Mouse (Mus musculus) neural tube, embryonic 12.5 days (tissue): ENCODE data around the gene Ptprn2. TPM values are rescaled to one million over a fixed set of nuclear protein-coding genes. Genes with fewer than 3 reads are reported as not detected.
"Not testable (repeated sequence)": the region's sequence is repeated elsewhere in the genome, so short reads cannot be mapped to it uniquely, and the experiment has no call there.

Source experiments
- ATAC-seq: fragments of 200-750 bp; cut with Nextera tagmentation; 2 replicates; pipeline ENCODE4 v1.8.0; 2017; ENCODE audit warnings: low read depth, mild to moderate bottlenecking, moderate TSS enrichment, moderate library complexity; ENCODE audit not compliant: low FRiP score
- H3K27ac ChIP-seq: fragments of 300-500 bp; sonication (generic); 2 replicates; pipeline ENCODE4 v1.5.1; 2016
- H3K27me3 ChIP-seq: fragments of 300-500 bp; sonication (generic); replicated peaks from 2 replicates; pipeline ENCODE4 v1.6.1; 2016; ENCODE audit warnings: mild to moderate bottlenecking
- H3K36me3 ChIP-seq: fragments of 300-500 bp; sonication (generic); 2 replicates; pipeline ENCODE4 v1.6.1; 2016; ENCODE audit warnings: mild to moderate bottlenecking
- H3K4me1 ChIP-seq: fragments of 300-500 bp; sonication (generic); 2 replicates; pipeline ENCODE4 v1.6.1; 2016
- H3K4me2 ChIP-seq: fragments of 300-500 bp; sonication (generic); replicated peaks from 2 replicates; pipeline ENCODE4 v1.6.1; 2016; ENCODE audit warnings: mild to moderate bottlenecking
- H3K4me3 ChIP-seq: fragments of 300-500 bp; sonication (generic); 2 replicates; pipeline ENCODE4 v1.5.1; 2016
- H3K9ac ChIP-seq: fragments of 300-500 bp; sonication (generic); 2 replicates; pipeline ENCODE4 v1.6.1; 2016; ENCODE audit warnings: mild to moderate bottlenecking
- H3K9me3 ChIP-seq: fragments of 300-500 bp; sonication (generic); 2 replicates; pipeline ENCODE4 v1.6.1; 2016; ENCODE audit warnings: mild to moderate bottlenecking
- WGBS: fragments of 180-500 bp; shearing (Covaris S2); methylation state at CpG from one replicate; pipeline ENCODE4 v1.1.7; 2016; 5-methylcytosine and 5-hydroxymethylcytosine counted together
- polyA plus RNA-seq: library from polyadenylated mRNA; unstranded; fragments of >200 nt; fragmentation: Nextera tagmentation; extraction: Ambion mirVana; gene quantifications from 2 replicates; pipeline ENCODE4 v1.2.1, GENCODE M21; 2016

The Ptprn2 gene
- polyA plus RNA-seq, 1 experiment from 2014 or later = 4.9 TPM

DNA sequence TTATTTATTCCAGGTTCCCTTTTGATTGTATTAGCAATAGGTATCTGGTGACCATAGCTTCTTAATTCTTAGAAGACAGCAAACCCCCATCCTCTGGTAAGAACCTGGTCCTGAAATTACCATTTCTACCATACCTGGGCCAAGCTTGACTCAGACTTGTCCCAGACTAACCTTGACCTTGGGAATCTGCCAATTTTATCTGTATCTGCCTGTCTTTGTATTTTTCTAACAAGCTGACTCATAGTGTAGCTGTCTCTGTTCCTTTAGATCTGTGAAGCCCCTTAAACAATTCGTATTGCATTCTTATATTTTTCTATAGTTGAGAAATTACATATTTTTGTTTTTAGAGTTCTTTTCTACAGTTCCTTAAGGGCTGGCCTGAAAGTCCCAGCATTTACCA lies 6.7 kb upstream of the Ptprn2 start:
- H3K36me3 ChIP-seq = no peaks in the 10 kb centered on the region
- no peaks in the 10 kb centered on the region for H3K9me3 ChIP-seq
- no peaks in the 10 kb centered on the region for H3K27me3 ChIP-seq
- ATAC-seq = no peak
- H3K9ac ChIP-seq = no peak overlapping the region
- no peak overlapping the region for H3K4me2 ChIP-seq
- H3K4me1 ChIP-seq = no peaks in the 10 kb centered on the region
- WGBS = 73% methylated on average over 1 of the region's 1 CpGs
- H3K27ac ChIP-seq = no peak overlapping the region
- no peak overlapping the region for H3K4me3 ChIP-seq

DNA sequence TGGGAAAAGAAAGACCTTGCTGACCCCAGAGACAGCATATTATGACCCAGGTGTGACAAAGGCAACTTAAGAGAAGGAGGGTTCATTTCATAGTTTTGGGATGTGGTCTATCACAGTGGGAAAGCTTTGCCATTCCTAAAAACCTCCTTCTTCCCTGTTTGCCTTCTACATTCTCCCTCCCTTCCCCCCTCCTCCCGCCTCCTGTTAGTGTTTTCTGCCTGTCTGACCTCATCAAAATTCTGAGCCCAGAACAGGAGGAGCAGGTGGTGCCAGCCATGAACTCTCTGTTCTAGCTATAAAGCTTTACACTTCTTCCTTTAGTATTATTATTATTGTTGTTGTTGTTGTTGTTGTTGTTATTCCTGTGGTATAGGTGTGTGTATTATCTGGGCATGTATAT lies 3.6 kb upstream of the Ptprn2 start:
- H3K4me1 ChIP-seq = peaks cover 7% of the 10 kb centered on the region
- WGBS = 71% methylated on average over 1 of the region's 1 CpGs
- no peak overlapping the region for H3K4me2 ChIP-seq
- H3K9ac ChIP-seq = no peak overlapping the region
- no peaks in the 10 kb centered on the region for H3K36me3 ChIP-seq
- no peaks in the 10 kb centered on the region for H3K9me3 ChIP-seq
- no peak overlapping the region for H3K27ac ChIP-seq
- ATAC-seq = no peak
- H3K4me3 ChIP-seq = no peak overlapping the region
- no peaks in the 10 kb centered on the region for H3K27me3 ChIP-seq

DNA sequence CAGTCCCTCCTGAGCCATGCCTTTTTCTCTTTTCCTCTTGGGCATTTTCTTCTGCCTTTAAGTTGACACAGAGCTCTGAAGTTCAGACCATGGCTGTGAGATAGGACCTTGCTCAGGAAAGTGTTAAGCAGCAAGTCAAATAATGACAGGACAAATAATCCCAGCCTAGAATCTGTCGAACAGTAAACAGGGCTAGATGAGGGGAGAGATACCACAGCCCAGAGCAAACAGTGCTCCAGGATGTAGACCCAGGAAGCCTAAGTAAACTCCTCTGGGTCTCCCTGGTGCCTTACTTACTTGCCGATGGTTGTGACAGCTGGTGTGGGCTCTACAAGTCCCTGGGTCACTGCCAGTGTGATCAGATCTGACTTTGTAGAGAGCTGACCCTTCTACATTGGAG lies 1.9 kb upstream of the Ptprn2 start:
- no peak for ATAC-seq
- Histone ChIP-seq H3K27ac (no peak overlapping the region), H3K9ac (no peak overlapping the region), H3K27me3 (no peaks in the 10 kb centered on the region), H3K4me1 (peaks cover 7% of the 10 kb centered on the region), H3K4me2 (no peak overlapping the region), H3K9me3 (no peaks in the 10 kb centered on the region), H3K36me3 (no peaks in the 10 kb centered on the region), H3K4me3 (no peak overlapping the region)
- WGBS = 74% methylated on average over 2 of the region's 2 CpGs

DNA sequence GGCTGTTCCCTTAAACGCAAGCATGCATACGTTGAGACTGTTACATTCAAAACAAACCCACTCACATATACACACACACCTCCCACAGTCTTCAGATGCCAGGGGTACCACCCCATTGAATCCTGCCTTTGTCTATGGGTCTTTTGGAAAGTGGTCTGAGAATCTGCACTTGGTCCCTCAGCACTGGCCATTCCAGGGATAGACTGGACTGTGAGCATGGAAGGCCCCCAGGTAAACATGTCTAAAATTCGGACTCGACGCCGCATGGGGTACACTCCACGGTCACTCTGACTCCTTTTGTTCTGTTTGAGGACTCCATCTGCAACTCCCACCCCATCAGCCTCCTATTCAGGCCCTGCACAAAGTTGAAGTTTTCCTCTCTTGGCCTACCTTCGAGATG lies 529 bp upstream of the Ptprn2 start:
- Histone ChIP-seq H3K9ac (no peak overlapping the region), H3K4me2 (peak overlapping the region; percentile 95), H3K27ac (no peak overlapping the region), H3K27me3 (no peaks in the 10 kb centered on the region), H3K4me3 (peak overlapping the region; percentile 65), H3K36me3 (no peaks in the 10 kb centered on the region), H3K9me3 (no peaks in the 10 kb centered on the region), H3K4me1 (peaks cover 7% of the 10 kb centered on the region)
- ATAC-seq = peak; percentile 5
- 78% methylated on average over 8 of the region's 8 CpGs for WGBS

DNA sequence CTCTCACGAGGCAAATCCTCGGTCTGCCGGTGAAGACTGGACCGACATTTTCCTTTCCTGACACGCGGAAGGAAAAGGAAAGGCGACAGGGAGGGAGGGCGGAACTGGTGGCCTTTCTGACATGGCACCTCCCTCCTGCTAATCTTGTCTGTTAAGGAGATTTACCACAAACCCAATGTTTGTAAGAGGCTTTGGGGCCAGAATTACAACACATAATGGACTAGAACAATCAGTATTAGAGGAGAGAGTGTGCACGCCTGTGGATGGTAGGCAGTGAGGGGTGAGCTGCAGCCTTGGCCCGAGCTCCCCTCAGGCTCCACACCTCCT lies 847 bp downstream of the Ptprn2 start:
- no peaks in the 10 kb centered on the region for H3K9me3 ChIP-seq
- peak overlapping the region; percentile 71 for H3K9ac ChIP-seq
- H3K4me3 ChIP-seq = peak overlapping the region; percentile 65
- H3K4me1 ChIP-seq = peaks cover 7% of the 10 kb centered on the region
- WGBS = 3% methylated on average over 10 of the region's 10 CpGs
- H3K27ac ChIP-seq = 0 out of 2 replicates have a peak overlapping the region, but pooled peaks have one; percentile 53
- peak; percentile 15; the same call in 1 of the 2 replicates for ATAC-seq
- H3K36me3 ChIP-seq = no peaks in the 10 kb centered on the region
- peak overlapping the region; percentile 95 for H3K4me2 ChIP-seq
- no peaks in the 10 kb centered on the region for H3K27me3 ChIP-seq

DNA sequence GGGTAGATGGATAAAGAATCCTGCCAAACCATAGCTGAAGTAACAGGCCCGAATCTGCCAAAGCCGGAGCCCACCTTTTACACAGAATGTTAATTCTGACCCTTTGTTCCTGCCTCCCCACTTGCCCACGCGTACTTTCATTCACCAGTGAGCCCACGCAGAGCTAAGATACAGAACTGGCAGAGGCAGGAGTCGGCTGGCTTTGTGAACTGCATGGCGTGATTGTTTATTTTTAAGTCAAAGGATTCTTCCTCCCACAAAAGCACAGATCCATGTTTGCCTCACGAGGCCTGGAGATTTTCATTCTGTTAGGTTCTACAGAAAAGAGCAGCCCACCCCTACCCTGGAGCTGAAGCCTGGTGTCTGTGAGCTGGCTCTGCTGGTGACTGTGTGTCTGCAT lies 3.3 kb downstream of the Ptprn2 start:
- Histone ChIP-seq H3K27me3 (no peaks in the 10 kb centered on the region), H3K36me3 (no peaks in the 10 kb centered on the region), H3K4me3 (no peak overlapping the region), H3K9ac (no peak overlapping the region), H3K9me3 (no peaks in the 10 kb centered on the region), H3K4me2 (no peak overlapping the region), H3K4me1 (peaks cover 7% of the 10 kb centered on the region), H3K27ac (no peak overlapping the region)
- whole genome bisulfite sequencing = 78% methylated on average over 8 of the region's 8 CpGs
- ATAC-seq = no peak

DNA sequence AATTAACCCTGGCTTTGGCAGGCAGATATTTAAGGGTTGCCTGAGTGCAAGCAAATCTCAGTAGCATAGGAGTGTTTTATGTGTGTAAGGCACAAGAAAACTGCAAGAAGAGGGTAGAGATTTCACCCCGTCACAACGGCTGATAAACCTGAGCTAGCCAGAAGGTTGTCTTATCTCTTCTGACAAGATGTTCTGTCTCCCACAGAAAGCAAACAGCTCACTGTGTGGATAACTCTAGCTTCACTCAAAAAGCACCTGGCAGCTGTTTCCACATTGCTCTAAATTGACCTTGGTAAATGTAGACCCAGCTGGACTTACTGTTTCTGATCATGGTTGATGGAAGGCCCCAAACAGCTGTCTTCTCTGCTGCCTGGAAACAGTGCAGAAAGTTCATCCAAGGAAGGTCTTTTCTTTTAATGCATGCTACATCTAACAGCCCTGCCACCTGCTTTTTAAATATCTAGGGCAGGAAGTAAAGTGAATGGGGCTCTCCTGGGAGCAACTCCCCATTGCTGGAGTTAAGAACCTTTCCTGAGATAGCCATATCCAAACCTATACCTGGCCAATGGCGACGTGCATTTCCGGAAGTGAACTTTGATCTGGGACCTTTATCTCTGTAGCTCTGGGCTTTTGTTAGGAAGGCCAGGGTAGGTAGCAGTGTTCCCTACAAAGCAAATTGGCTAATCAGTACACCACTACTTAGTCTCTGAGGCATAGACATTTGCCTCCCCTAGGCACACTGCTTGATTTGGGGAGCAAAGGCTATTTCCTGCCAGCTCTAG lies 5.2 kb downstream of the Ptprn2 start:
- Histone ChIP-seq H3K27me3 (no peaks in the 10 kb centered on the region), H3K9me3 (no peaks in the 10 kb centered on the region), H3K9ac (no peak overlapping the region), H3K36me3 (no peaks in the 10 kb centered on the region), H3K4me1 (peaks cover 7% of the 10 kb centered on the region), H3K27ac (no peak overlapping the region), H3K4me2 (no peak overlapping the region), H3K4me3 (no peak overlapping the region)
- ATAC-seq = no peak
- WGBS = 91% methylated on average over 5 of the region's 5 CpGs

DNA sequence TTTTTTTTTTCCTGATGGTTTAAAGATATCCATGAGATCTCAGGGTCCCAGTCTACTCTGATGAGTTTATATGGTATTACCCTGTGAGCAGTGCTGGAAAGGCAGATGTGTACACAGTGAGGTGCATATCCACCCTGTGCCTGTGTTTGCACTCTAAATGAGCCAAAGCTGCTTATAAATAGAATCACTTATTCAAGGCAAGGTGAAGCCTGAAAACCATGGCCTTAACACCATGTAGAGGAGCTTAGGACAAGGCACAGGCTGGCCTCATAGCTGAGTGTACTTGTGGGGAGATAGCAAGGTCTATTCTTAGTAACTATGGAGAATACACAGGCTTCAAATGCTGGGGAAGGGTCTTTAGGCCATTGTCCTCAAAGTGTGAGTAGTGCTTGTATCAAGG lies 13.1 kb downstream of the Ptprn2 start:
- H3K27me3 ChIP-seq = no peaks in the 10 kb centered on the region
- H3K36me3 ChIP-seq = no peaks in the 10 kb centered on the region
- H3K4me3 ChIP-seq = no peak overlapping the region
- H3K27ac ChIP-seq = no peak overlapping the region
- H3K9ac ChIP-seq = no peak overlapping the region
- no peak for ATAC-seq
- H3K4me2 ChIP-seq = no peak overlapping the region
- H3K4me1 ChIP-seq = no peaks in the 10 kb centered on the region; the same call in 1 of the 2 replicates
- no peaks in the 10 kb centered on the region for H3K9me3 ChIP-seq

DNA sequence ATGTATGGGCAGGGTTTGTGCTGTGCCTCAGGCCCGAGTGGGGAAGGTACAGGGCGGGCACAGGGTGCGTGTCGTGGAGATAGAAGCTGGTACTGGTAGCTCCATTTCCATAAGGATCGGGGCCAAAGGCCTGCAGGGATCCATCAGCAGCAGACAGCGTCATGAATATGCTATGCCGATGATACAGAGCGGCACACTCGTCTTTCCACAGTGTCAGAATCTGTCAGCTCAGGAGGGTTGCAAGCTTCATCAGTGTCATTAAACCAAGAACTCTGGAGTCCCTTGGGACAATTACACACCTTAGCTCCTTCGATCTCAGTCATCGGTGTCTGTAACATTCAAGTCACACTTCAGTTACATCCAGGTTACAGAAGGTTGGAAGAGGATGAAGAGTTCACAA lies 15.1 kb downstream of the Ptprn2 start:
- Histone ChIP-seq H3K27me3 (no peaks in the 10 kb centered on the region), H3K9ac (no peak overlapping the region), H3K27ac (no peak overlapping the region), H3K36me3 (no peaks in the 10 kb centered on the region), H3K9me3 (no peaks in the 10 kb centered on the region), H3K4me2 (no peak overlapping the region), H3K4me3 (no peak overlapping the region), H3K4me1 (no peaks in the 10 kb centered on the region; the same call in 1 of the 2 replicates)
- 87% methylated on average over 11 of the region's 11 CpGs for WGBS
- no peak for ATAC-seq

DNA sequence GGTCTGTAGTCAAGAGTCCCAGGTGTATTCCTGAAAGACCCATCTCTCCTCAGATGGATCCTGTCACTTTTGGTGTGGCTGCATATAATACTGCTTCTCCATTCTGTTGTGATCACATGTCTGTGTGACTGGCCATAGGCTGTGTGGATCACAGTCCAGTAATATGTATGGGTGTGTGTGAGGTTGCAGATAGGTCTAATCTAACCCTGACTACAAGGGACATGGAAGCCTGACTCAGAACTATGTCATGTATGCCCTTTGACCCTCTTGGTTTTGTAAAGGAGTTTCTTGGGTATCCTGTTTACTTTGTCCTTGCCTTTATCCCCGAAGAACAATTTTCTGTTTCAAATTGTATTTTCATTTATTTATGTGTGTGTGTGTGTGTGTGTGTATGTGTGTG lies 27.0 kb downstream of the Ptprn2 start:
- Histone ChIP-seq H3K9me3 (no peaks in the 10 kb centered on the region), H3K36me3 (no peaks in the 10 kb centered on the region), H3K4me2 (no peak overlapping the region), H3K4me3 (no peak overlapping the region), H3K27me3 (no peaks in the 10 kb centered on the region), H3K27ac (no peak overlapping the region), H3K4me1 (no peaks in the 10 kb centered on the region), H3K9ac (no peak overlapping the region)
- 84% methylated on average over 1 of the region's 1 CpGs for WGBS
- ATAC-seq = no peak

DNA sequence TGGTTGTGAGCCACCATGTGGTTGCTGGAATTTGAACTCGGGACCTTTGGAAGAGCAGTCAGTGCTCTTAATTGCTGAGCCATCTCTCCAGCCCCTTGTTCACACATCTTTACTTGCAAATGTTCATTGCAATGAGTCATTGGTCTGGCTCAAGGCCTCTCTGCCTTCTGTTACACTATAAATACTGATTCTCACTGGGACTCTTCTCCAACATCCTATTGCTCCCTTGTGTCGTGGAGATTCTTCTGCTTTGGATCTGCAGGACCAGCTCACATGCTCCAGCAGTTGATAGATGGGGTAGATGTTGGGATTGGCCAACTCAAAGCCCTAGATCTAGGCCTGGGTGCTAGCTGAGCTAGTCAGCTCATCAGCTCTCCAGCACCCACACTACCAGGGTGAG lies 28.3 kb downstream of the Ptprn2 start:
- H3K36me3 ChIP-seq, H3K9me3 ChIP-seq, H3K4me2 ChIP-seq, H3K4me3 ChIP-seq, H3K9ac ChIP-seq, H3K27ac ChIP-seq, ATAC-seq, H3K4me1 ChIP-seq, H3K27me3 ChIP-seq: not testable (repeated sequence)
- 84% methylated on average over 2 of the region's 2 CpGs for WGBS

DNA sequence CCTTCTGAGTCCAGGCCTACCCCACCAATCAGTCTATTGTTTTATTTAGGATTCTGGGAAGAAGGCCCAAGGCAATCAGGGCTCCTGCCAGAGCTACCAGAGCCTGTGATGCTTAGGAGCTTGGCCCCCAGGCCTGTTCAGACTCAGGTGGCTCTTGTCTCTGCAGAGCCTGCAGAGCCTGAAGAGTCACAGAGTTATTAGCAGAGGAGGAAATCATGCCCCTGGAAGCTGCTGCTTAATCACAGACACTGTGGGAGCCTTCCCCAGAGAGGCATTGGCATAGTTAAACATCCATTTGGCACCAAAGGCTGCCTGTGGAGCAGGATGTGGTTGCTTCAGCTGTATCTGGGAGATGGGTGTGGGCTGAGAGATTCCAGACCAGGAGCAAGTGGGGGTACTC lies 30.3 kb downstream of the Ptprn2 start:
- Histone ChIP-seq H3K4me1 (no peaks in the 10 kb centered on the region), H3K9me3 (no peaks in the 10 kb centered on the region), H3K4me3 (no peak overlapping the region), H3K4me2 (no peak overlapping the region), H3K36me3 (no peaks in the 10 kb centered on the region), H3K27me3 (no peaks in the 10 kb centered on the region), H3K27ac (no peak overlapping the region), H3K9ac (no peak overlapping the region)
- ATAC-seq = no peak

DNA sequence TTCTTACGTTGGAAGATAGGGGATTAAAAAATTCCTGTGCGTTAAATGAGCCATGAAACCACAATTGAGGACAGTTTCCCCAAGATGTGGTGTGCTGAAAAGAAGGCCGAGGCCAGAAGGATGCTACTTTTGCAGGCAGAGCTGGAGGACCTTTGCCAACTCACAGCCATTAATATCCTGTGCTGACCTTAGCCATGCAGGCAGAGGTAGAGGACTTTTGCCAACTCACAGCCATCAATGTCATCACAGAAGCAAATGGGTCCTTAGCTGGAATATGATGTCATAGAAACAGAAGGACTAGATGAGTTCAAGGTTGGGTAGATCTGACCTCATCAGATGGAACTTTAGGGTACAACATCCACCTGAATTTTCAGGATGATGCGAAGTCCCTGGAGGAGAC lies 43.3 kb downstream of the Ptprn2 start:
- ATAC-seq = no peak
- Histone ChIP-seq H3K4me2 (no peak overlapping the region), H3K4me3 (no peak overlapping the region), H3K4me1 (no peaks in the 10 kb centered on the region), H3K36me3 (no peaks in the 10 kb centered on the region), H3K27ac (no peak overlapping the region), H3K27me3 (no peaks in the 10 kb centered on the region), H3K9me3 (no peaks in the 10 kb centered on the region), H3K9ac (no peak overlapping the region)
- 78% methylated on average over 4 of the region's 4 CpGs for WGBS
